ENCODE assay signal across 8 mouse cellular contexts in the genomic region with DNA sequence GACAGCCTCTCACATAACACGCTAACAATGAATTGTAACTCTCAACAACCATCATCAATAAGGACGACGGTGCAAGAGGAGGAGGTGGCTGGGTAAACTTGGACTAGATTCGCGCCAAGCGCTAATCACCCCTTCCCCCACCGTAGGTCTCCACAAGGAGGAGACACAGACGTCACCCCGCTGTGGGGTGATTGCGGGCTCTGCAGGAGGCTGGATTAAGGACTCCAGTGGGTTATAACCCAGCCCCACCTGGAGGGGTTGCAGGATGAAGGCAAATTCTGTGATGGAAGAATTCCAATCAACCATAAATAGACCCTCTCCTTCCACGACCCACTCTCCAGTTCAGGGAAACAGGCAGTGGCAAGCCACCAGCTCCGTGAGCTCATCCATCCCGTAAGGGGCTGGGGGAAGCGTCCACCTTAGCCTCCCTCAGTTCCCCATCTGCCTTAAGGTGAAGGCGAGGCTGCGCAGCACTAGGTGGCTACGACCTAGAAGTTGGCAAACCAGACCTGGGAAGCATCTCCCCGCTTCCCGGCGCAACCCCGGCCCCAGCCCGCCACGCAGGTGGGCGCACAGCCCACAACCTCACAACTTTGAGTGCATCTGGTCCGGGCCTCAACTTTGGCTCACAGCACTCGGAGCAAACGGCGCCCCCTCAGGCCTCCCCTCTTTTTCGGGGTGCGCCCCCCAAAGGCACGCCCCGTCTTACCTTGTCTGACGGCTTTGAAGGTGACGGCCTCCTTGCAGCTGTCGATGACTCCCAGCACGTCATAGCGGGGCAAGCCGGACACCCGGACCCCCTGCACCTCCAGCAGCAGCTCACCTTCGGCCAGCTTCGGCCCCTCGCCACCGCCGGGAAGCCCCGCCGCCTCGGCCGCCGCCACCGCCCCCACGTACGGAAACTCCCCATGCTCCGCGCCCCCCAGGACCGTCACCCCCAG. TPM values are rescaled to one million over a fixed set of nuclear protein-coding genes. Genes with fewer than 3 reads are reported as not detected.
DNase-seq lines count a peak whose midpoint lies in the region; ATAC-seq and TF ChIP-seq lines count a peak whose summit lies in the region.

No protein-coding gene starts in this region.

- peak; percentile 21 for DNase-seq in ovary, postnatal 14 days (ENCODE audit: low spot score)
- no peak for DNase-seq in ovary, adult 18-20 months (ENCODE audit: low spot score)
- peak; percentile 52 to 61 for DNase-seq in cerebellum, adult 2 months
- peak; percentile 28 for DNase-seq in forebrain, postnatal 0 days
- peak; percentile 35 for DNase-seq in liver, postnatal 0 days
- peak; percentile 69 for DNase-seq in retina, postnatal 1 day

- peak overlapping the region; percentile 94 for H3K4me2 ChIP-seq in forebrain, postnatal 0 days (ENCODE audit: low read depth)
- H3K4me2 ChIP-seq in intestine, embryonic 16.5 days (ENCODE audit: low read depth, low read length), result peak overlapping the region; percentile 96
- H3K4me2 ChIP-seq in liver, postnatal 0 days (ENCODE audit: low read depth, low read length), result peak overlapping the region; percentile 80

- peak overlapping the region; percentile 52 for H3K9ac ChIP-seq in forebrain, postnatal 0 days
- H3K9ac ChIP-seq in intestine, embryonic 16.5 days (ENCODE audit: low read depth, low read length), result peak overlapping the region; percentile 92
- H3K9ac ChIP-seq in liver, postnatal 0 days (replicated peaks), result peak overlapping the region; percentile 74

- no peak for TF ChIP-seq EP300 in liver, postnatal 0 days (IDR thresholded peaks at IDR 0.05; ENCODE audit: low read depth)

- H3K4me3 ChIP-seq in cerebellum, adult 2 months (replicated peaks; ENCODE audit: insufficient read depth, low read depth, low read length), result peak overlapping the region; percentile 81
- peak overlapping the region; percentile 79 for H3K4me3 ChIP-seq in forebrain, postnatal 0 days (ENCODE audit: low read depth, low read length)
- H3K4me3 ChIP-seq in intestine, embryonic 16.5 days (ENCODE audit: low read length), result peak overlapping the region; percentile 88
- peak overlapping the region; percentile 68 for H3K4me3 ChIP-seq in liver, postnatal 0 days (ENCODE audit: low read depth, low read length)

- no peak for TF ChIP-seq POLR2A in cerebellum, adult 2 months (IDR thresholded peaks at IDR 0.05; ENCODE audit: borderline replicate concordance, insufficient read depth, low read length)

- H3K27me3 ChIP-seq in cerebellum, adult 2 months (ENCODE audit: control insufficient read depth, insufficient read depth, low read length), result no peaks in the 10 kb centered on the region
- H3K27me3 ChIP-seq in forebrain, postnatal 0 days (ENCODE audit: insufficient read depth, low read length), result no peaks in the 10 kb centered on the region
- H3K27me3 ChIP-seq in intestine, embryonic 16.5 days (replicated peaks; ENCODE audit: control insufficient read depth, insufficient read depth, low read length), result no peaks in the 10 kb centered on the region; the same call in 1 of the 2 replicates
- H3K27me3 ChIP-seq in liver, postnatal 0 days (ENCODE audit: insufficient read depth, low read length), result peaks cover 21% of the 10 kb centered on the region; the same call in 1 of the 2 replicates

- no peak overlapping the region for H3K27ac ChIP-seq in cerebellum, adult 2 months (ENCODE audit: insufficient read depth, low read length)
- H3K27ac ChIP-seq in forebrain, postnatal 0 days (ENCODE audit: low read depth, low read length), result peak overlapping the region; percentile 9; the same call in 1 of the 2 replicates
- peak overlapping the region; percentile 100 for H3K27ac ChIP-seq in intestine, embryonic 16.5 days (ENCODE audit: low read length)
- H3K27ac ChIP-seq in liver, postnatal 0 days (ENCODE audit: low read depth), result peak overlapping the region; percentile 94

- H3K36me3 ChIP-seq in forebrain, postnatal 0 days (ENCODE audit: insufficient read depth), result no peaks in the 10 kb centered on the region
- no peaks in the 10 kb centered on the region for H3K36me3 ChIP-seq in intestine, embryonic 16.5 days (ENCODE audit: control insufficient read depth, insufficient read depth, low read length)
- H3K36me3 ChIP-seq in liver, postnatal 0 days (replicated peaks; ENCODE audit: insufficient read depth, low read length), result no peaks in the 10 kb centered on the region

- ATAC-seq in forebrain, postnatal 0 days, result no peak
- ATAC-seq in intestine, embryonic 16.5 days, result peak; percentile 19; the same call in 1 of the 2 replicates
- ATAC-seq in liver, postnatal 0 days, result no peak
- ATAC-seq in megakaryocyte-erythroid progenitor cell, adult 5-6 weeks (replicated peaks; ENCODE audit: low FRiP score, low TSS enrichment, poor library complexity, severe bottlenecking), result no peak

- no peak for TF ChIP-seq CTCF in cerebellum, adult 2 months (IDR thresholded peaks at IDR 0.05; ENCODE audit: borderline replicate concordance, insufficient read depth, low read depth, low read length)
- TF ChIP-seq CTCF in forebrain, postnatal 0 days (IDR thresholded peaks at IDR 0.05; ENCODE audit: low read depth), result peak; percentile 37
- TF ChIP-seq CTCF in liver, postnatal 0 days (IDR thresholded peaks at IDR 0.05; ENCODE audit: low read depth), result peak; percentile 27; the same call in 1 of the 2 replicates

- H3K9me3 ChIP-seq in forebrain, postnatal 0 days (ENCODE audit: low read length), result no peaks in the 10 kb centered on the region
- no peaks in the 10 kb centered on the region for H3K9me3 ChIP-seq in intestine, embryonic 16.5 days (ENCODE audit: control insufficient read depth, low read length)
- no peaks in the 10 kb centered on the region for H3K9me3 ChIP-seq in liver, postnatal 0 days (ENCODE audit: low read length)

- no peaks in the 10 kb centered on the region for H3K4me1 ChIP-seq in cerebellum, adult 2 months (ENCODE audit: control insufficient read depth, insufficient read depth, low read length)
- H3K4me1 ChIP-seq in forebrain, postnatal 0 days (ENCODE audit: insufficient read depth), result 0 out of 2 replicates have a peak, but pooled peaks cover 15% of the 10 kb centered on the region
- H3K4me1 ChIP-seq in intestine, embryonic 16.5 days (ENCODE audit: control insufficient read depth, insufficient read depth, low read length), result peaks cover 16% of the 10 kb centered on the region
- H3K4me1 ChIP-seq in liver, postnatal 0 days (ENCODE audit: insufficient read depth), result peaks cover 3% of the 10 kb centered on the region

- WGBS in cerebellum, adult 2 months, result 1% methylated on average over 55 of the region's 55 CpGs
- under 1% methylated on average over 55 of the region's 55 CpGs for WGBS in forebrain, postnatal 0 days
- 1% methylated on average over 55 of the region's 55 CpGs for WGBS in intestine, embryonic 16.5 days
- WGBS in liver, postnatal 0 days (ENCODE audit: insufficient replicate concordance), result 2% methylated on average over 54 of the region's 55 CpGs

RNA-seq across cellular contexts. Expression of a gene that starts 1.1 kb away (rescaled TPM):
- 36.5 and 39.5 TPM in 2 replicates for polyA plus RNA-seq in cerebellum, adult 2 months (2012; rRNA removed)
- total RNA-seq in forebrain, postnatal 0 days (2014; rRNA removed), result 43.9 and 53.0 TPM in 2 replicates
- polyA plus RNA-seq in forebrain, postnatal 0 days (2015; fragmentation: Nextera tagmentation; extraction: Ambion mirVana), result 9.9 and 16.4 TPM in 2 replicates
- 6.7 and 6.8 TPM in 2 replicates for polyA plus RNA-seq in intestine, embryonic 16.5 days (2015; fragmentation: Nextera tagmentation; extraction: Ambion mirVana)
- polyA plus RNA-seq in liver, postnatal 0 days (2015; fragmentation: Nextera tagmentation; extraction: Ambion mirVana), result 1.2 and 1.9 TPM in 2 replicates
- 0.54 and 0.57 TPM in 2 replicates for total RNA-seq in megakaryocyte-erythroid progenitor cell, adult 5-6 weeks (2014; fragmentation: Nextera tagmentation)
- 0.15 and 0.28 TPM in 2 replicates for total RNA-seq in megakaryocyte-erythroid progenitor cell, adult 5-6 weeks (2017)
